Mouse (Mus musculus): ENCODE measurements around the gene Cd27.
A peak's percentile ranks its signal among the peaks of the same experiment; 100 is the strongest.

The Cd27 gene

DNA sequence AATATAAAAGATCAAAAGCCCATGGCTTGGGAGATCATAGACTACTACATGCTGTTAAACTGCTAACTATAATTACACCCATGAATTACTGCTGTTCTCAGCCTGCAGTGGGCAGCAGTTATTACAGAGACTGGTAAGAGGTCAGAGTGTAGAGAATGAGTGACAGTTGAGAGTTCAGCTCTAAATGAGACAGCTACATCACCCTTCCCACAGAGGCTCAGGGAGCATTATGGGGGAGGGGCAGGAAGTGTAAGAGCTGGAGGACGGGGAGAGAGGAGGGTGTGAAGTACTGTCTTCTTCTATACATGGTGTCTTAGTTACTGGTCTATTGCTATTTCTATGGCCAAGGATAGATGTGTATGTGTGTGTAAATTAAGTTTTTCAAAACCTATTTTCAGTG, 7.7 kb upstream of the Cd27 start:
- DNase-seq (ENCODE audit: low read depth): no peak

DNA sequence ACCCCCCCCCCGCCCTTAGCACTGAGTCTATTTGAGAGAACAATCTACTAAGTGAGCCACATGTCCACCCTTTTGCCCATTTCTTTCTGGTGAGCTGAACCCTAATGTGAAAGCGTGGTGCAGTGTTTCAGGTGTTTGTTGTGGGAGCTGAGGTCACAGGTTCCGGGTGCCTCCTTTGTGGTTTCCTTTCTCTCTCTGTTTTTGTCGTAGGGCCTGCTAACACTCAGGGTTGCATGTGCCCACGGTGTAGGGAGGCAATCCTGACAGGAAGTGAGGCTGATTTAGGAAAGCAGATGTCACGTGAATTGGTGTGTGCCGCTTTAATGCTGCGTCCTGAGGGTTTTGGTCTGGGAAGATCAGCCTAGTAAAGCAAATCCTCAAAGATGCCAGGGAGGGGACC, 4.8 kb upstream of the Cd27 start:
- DNase-seq (ENCODE audit: low read depth): no peak

DNA sequence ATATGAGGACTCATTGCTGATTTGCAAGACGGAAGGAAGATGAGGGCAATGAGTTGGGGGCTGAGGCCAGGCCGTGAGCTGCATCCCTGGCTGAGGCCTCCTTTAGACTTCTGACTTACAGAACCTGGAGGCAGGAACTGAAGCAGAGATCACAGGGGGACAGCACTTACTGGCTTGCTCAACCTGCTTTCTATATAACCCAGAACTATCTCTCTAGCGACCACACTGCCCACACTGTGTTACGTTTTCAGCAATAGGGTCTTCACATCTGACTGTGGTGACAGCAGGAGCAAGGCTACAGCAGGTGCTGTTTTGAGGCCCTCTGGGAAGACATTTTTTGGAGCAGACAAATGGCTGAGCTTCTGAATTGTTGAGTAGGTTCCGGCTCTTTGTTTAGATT, 3.8 kb upstream of the Cd27 start:
- no peak for DNase-seq (ENCODE audit: low read depth)

DNA sequence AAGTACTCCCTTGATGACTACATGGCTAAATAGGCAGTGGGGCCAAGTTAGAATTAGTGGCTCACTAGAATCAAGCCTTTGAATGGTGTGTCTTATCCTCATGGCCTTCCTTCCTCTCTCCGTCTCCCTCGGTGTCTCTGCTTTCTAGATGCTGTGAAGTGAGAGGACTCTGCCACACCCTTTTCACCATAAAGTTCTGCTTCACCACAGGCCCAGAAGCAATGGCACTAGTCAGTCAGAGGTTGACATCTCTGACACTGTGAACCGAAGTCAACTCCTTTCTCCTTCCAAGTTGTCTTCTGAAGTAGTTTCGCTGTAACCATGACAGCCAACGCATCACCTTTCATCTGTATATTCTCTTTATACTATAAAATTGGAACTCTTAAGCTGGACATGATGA, 2.7 kb upstream of the Cd27 start:
- no peak for DNase-seq (ENCODE audit: low read depth)

DNA sequence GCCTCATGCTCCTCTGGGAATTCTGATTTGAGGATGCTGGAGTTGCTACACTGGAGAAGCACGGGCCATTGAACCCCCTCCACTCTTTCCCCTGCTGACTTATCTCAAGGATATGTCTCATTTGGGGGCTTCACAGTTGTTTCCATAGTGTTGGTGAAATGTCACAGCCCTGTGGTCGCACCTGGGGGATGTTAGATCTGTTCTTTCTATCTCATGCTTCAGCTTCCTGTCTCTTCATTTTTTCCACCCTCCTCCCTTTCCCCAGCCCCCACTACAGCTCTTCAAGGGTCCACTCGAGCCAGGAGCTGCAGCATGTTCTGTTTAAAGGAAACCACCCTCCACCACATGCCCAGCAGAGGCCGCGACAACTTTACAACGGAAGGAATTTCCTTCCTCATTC, 1.6 kb upstream of the Cd27 start:
- DNase-seq (ENCODE audit: low read depth): no peak

DNA sequence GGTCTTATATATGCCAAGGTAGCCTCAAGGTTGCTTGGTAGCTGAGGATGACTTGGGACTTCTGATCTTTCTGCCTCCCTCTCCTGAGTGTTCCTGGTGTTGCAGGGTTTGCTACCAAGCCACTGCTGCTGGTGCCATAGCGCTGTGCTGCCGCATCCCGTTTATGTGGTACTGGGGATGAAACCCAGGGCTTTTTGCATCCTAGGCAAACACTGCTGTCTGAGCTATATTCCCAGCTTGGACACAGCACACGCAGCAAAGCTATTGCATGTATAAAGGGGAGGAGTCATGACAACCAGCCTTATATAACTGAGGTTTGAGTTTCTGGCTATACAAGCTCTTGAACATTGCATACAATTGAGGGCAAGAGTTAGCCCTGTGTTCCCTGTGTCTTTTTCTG, 611 bp upstream of the Cd27 start:
- no peak for DNase-seq (ENCODE audit: low read depth)

- DNase-seq (ENCODE audit: low read depth): no peak
These were observed 469 bp downstream of the Cd27 start for GRCm38 (mm10) chr6:125236341-125236740.

DNA sequence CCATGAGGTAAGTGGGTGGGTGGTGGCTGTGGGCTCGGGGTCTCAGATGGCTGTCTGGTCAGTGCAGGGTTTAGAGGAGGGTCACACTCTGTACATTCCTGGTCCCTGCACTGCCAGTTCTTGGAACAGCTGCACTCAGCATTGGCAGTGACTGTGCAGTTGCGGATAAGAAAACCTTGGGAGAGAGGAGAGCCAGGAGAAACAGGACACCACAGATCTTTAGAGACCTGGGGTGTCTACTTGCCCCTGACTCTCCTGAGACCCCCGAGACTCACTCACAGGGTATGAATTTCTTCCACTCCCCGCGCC, 2.3 kb downstream of the Cd27 start:
- no peak for DNase-seq (ENCODE audit: low read depth)

- DNase-seq (ENCODE audit: low read depth): no peak
These were observed 2.8 kb downstream of the Cd27 start for GRCm38 (mm10) chr6:125233816-125234519.

- no peak for DNase-seq (ENCODE audit: low read depth)
These were observed 4.3 kb downstream of the Cd27 start for GRCm38 (mm10) chr6:125232516-125232915.

DNA sequence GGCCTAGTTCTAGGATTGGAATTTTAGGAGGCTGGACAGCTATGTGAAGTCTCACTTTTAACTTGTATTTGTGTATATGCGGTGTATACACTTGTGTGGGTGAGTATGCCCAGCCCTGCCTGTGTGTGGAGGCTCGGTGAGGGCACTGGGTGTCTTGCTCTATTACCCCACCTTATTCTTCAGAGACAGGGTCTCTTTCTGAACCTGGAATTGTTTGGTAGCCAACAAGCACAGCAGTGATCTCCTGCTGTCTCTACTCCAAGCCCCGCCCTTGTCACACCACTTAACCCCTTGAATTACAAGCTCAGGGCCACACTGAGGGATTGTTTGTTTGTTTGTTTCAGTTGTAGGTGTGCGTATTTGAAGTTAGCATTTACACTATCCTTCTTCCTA, 4.8 kb downstream of the Cd27 start:
- no peak for DNase-seq (ENCODE audit: low read depth)

DNA sequence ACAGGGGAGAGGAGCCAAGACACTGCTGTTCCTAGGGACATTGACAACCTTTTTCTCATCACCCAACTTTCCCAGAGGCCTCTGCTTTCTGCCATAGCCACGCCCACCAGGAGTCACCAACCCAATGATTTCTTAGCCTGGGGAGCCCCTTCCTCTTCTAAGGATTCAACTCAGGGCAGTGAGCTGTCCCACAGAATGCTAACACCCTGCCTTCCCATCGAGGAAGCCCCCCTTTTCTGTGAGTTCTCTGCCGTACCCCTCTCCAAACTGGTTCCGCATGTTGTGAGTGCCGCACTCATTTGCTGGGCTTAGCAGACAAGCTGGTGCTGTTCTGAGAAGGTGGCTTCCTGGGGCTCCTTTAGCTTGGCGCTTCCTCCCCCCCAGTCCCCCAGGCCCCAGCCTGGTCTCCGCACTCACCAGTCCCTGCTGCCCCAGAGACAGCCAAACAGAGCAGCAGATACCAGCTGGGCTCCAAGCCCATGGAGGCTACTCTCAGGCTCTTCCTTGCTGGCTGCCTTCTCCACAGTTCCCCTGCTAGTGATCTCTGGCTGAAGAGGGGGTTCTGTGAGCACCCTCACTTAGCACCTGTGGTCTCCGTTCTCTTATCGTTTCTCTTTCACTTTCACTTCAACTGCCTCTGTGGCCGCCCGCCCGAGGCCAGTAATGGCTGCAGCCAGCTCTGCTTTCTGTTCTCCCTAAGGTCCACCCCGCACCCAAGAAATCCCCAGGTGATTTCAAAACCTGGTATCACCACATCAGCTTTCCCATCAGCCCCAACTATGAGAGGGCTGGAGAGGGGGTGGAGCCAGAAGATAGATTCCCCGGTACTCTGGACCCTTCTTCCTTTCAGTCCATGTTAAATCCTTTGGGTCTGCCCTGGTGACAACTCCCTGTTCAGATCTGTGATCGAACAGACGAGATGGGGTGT, 5.4 kb downstream of the Cd27 start, which contains the start of gene Tapbpl:
Tapbpl (minus strand) TSS at position 744 of the 928 bp plus-strand sequence.
- peak; percentile 28 for DNase-seq (ENCODE audit: low read depth)

DNA sequence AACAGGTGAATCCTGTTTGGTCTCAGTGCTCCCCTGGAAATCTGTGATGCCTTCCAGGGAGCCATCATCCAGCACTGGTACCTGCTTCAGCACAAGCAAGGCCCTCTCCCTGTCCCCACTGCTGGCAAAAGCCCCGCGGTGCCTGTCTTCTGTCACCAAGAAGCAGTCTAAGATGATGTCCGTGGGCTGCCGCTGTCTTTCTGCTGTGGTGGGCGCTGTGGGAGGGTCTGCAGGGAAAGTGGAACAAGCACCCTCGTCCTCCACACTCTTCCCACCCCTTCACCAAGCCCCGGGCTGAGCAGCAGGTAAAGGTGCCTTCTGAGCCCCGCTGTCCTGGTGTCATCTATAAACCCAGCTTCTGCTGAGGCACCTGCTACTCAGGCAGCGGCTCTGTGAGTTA, 6.2 kb downstream of the Cd27 start:
- no peak for DNase-seq (ENCODE audit: low read depth)

GRCm38 (mm10) chr6:125225518-125226115, 11.2 kb downstream of the Cd27 start:
- DNase-seq (ENCODE audit: low read depth): no peak

DNA sequence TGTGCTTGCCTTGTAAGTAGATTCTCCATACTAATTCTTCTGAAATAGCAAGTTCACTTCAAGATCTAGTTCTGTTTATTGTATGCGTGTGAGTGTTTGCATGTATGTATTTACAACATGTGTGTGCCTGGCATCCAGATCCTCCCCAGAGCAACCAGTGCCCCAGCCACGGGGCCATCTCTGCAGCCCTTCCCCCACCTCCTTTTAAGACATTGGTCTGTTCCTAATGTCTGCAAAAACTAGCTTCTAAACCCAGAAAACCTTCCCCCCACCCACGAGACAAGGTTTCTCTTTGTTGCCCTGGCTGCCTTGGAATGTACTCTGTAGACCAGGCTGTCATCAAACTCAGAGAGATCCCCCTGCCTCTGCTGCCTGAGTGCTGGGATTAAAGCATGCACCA, 14.2 kb downstream of the Cd27 start:
- DNase-seq (ENCODE audit: low read depth): no peak

DNA sequence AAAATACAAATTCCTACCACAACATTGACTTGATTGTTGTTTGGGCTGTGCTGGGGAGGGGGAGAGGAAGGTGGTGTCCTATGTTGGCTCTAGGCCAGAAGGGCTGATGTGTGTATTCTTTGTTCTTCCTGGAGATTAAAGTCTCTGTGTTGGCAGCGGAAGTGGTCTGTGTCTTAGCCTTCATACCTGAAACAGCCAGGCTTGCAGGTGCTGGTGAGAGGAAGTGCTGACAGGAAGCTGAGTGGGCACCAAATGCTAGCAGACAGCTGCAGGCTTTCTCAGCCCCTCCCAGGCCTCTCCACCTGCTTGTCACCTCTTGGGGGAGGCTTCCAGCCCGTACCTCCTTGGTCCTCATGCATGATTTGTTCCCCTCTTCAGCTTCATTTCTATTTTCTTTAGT, 14.7 kb downstream of the Cd27 start:
- DNase-seq (ENCODE audit: low read depth): no peak

DNA sequence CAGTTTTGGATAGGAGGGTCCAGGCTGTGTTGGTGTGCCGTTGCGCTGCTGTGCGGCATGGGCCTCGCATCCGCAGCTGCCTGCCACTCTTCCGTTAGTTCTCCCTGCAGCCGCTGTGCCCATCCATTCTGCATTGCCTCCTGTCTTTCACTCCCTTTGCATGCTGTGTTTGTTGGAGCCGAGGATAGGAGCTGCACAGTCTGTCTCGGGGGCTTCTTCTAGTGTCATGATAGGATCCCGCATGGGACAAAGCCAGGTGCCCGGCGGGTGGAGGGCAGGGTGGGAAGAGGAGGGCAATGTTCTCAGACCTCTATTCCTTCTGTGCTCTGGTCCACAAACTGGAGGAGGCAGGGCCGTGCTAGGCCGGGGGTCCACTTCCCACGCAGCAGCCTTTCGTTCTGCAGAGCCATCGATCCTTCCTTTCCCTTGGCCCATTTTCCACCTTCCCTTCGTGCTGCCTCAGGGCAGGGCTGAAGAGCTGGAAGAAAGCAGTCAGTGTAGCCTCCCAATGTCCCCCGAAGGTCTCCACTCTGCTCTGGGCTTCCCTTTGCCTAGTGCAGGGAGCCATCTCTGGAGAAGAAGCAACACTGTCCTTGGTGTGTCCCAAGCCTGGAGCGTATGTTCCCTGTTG, 15.6 kb downstream of the Cd27 start:
- DNase-seq (ENCODE audit: low read depth): no peak

DNA sequence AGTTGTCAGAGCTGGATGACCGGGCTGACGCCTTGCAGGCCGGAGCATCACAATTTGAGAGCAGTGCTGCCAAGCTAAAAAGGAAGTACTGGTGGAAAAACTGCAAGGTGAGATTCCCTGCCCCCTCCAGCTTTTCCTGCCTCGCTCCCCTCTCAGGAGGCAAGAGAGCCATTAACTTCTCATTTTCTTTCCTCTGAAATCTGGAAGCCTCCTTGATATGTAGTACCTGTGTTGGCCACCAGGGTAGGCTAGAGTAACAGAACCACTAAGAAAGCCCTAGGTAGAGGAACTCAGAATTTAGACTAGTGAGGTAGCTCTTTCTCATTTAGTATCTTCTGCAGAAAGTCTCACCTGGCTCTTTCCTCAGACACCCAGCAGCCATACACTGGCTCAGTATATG, 17.8 kb downstream of the Cd27 start:
- DNase-seq (ENCODE audit: low read depth): peak; percentile 30

- DNase-seq (ENCODE audit: low read depth): no peak
These were observed 18.9 kb downstream of the Cd27 start for GRCm38 (mm10) chr6:125217899-125218298.

- no peak for DNase-seq (ENCODE audit: low read depth)
These were observed 19.9 kb downstream of the Cd27 start for GRCm38 (mm10) chr6:125216898-125217297.

DNA sequence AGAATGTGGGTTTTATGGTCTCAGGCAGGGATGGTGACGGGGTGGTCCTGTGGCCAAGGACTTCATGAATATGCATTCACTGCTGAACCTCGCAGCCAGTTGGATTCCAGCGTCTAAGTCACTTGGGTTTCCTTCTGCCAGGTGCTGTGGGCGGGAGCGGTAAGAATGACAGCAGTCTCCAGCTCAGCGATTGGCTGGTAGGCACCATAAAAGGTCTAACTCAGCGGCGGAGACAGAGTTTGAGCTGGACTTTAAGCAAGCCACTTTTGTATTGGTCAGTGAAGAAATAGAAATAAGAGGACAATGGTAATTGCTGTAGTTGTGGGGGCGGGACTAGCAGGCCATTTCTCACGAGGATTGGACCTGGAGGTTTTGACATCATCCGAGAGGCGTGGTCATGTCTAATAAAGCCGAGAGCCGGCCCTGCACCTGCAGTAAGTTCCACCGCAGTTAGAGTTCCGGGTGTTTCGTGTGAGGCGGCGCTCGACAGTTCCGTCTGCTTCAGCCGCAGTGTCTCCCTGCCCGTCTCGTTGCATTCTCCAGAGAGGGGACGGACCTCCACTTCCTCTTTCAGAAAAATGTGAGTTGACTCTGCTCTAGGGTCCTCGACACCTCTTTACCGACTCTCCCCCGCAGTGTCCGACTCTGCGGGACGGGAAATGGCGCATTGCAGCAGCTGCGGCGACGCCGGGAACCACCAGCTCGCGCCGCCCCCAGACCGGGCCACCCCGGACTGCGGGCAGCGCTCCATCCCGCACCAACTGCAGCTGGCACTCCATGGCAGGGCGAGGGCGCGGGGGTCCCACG, 21.5 kb downstream of the Cd27 start, which contains the start of gene Vamp1:
Vamp1 (plus strand) TSS at position 404 of the 807 bp plus-strand sequence.
- DNase-seq (ENCODE audit: low read depth): peak; percentile 93

DNA sequence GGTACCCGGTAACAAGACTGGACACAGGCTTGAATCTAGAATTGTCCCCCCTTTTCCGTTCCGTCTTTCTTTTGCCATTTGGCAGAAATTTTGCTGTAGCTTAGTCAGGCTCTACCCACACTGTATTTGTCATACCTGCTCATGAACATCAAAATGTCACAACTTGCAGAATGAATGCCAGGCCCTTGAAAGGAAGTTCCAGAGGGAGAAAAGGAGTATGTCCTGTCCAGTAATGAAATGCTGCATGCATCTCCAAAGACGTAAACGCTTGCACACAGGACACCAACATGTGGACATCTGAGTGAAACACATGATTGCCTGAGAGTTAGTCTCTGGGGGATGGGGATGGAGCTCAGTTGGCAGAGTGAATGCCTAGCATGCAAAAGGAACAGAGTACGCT, 23.1 kb downstream of the Cd27 start:
- no peak for DNase-seq (ENCODE audit: low read depth)

Data from fibroblast of lung, adult 2 months (primary cell).